ENCODE assay signal across 8 mouse cellular contexts in the genomic region with DNA sequence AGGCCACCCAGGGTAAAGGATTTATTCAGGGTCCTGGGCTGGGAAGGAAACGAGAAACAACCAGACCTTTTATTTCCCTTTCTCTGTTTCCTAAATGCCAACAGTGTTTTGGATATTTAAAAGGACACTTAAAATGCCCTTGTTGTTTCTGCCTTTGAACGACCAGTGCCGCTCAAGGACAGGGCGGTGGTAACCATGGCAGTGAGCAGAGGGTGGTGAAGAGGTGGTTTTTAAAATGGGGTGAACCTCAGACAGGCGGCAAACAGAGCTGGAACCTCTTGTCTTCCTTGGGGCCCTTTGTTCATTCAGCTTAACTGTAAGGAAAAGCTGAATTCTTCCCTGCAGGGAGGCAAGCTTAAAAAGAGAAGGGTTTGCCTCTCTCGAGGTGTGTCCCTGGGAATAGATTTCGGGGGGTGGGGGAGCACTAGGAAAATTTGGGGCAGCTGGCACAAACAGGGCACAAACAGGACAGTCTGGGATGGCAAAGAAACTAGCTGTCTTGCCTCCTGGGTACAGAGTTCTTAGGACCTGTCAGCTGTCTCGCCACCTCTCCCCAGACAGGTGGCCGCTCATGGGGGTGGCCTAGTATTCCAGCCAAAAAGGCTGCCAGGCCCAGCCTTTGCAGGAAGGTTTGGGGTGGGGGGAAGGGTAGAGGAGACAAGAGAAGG. TPM values are rescaled to one million over a fixed set of nuclear protein-coding genes. Genes with fewer than 3 reads are reported as not detected.
DNase-seq lines count a peak whose midpoint lies in the region; ATAC-seq and TF ChIP-seq lines count a peak whose summit lies in the region.

No protein-coding gene starts in this region.

- H3K36me3 ChIP-seq in kidney, embryonic 16.5 days (ENCODE audit: insufficient read depth, low read length): no peaks in the 10 kb centered on the region
- H3K36me3 ChIP-seq in forebrain, embryonic 13.5 days (ENCODE audit: poor library complexity, severe bottlenecking): no peaks in the 10 kb centered on the region
- H3K36me3 ChIP-seq in limb, embryonic 14.5 days (ENCODE audit: control insufficient read depth, insufficient read depth, low read length): no peaks in the 10 kb centered on the region

- H3K9me3 ChIP-seq in kidney, embryonic 16.5 days (ENCODE audit: low read length): no peaks in the 10 kb centered on the region
- no peaks in the 10 kb centered on the region for H3K9me3 ChIP-seq in forebrain, embryonic 13.5 days (replicated peaks)
- H3K9me3 ChIP-seq in limb, embryonic 14.5 days (ENCODE audit: control insufficient read depth, low read length): no peaks in the 10 kb centered on the region

- H3K4me3 ChIP-seq in kidney, embryonic 16.5 days (ENCODE audit: low read length): peak overlapping the region; percentile 51; the same call in 1 of the 2 replicates
- H3K4me3 ChIP-seq in forebrain, embryonic 13.5 days: peak overlapping the region; percentile 42; the same call in 1 of the 2 replicates
- H3K4me3 ChIP-seq in limb, embryonic 14.5 days (replicated peaks; ENCODE audit: low read length): no peak overlapping the region

- no peak for TF ChIP-seq POLR2A in limb, embryonic 14.5 days (IDR thresholded peaks at IDR 0.05; ENCODE audit: borderline replicate concordance, extremely low read depth, insufficient read depth, insufficient read length)

- H3K9ac ChIP-seq in kidney, embryonic 16.5 days (replicated peaks; ENCODE audit: low read length): peak overlapping the region; percentile 68; the same call in 1 of the 2 replicates
- peak overlapping the region; percentile 30; the same call in 1 of the 2 replicates for H3K9ac ChIP-seq in forebrain, embryonic 13.5 days
- no peak overlapping the region for H3K9ac ChIP-seq in limb, embryonic 14.5 days (ENCODE audit: low read depth, low read length, severe bottlenecking)

- DNase-seq in kidney, adult 8-10 months: no peak
- DNase-seq in adrenal gland, adult 2 months: peak; percentile 78
- no peak for DNase-seq in limb, embryonic 14.5 days (ENCODE audit: low spot score)
- peak; percentile 18 for DNase-seq in ovary, postnatal 14 days (ENCODE audit: low spot score)
- no peak for DNase-seq in retina, embryonic 14.5 days (ENCODE audit: low spot score)
- DNase-seq in urinary bladder, postnatal 36 days (ENCODE audit: low spot score in 2 of 2): no peak

- 17% methylated on average over 9 of the region's 9 CpGs for whole genome bisulfite sequencing in kidney, embryonic 16.5 days
- 10% methylated on average over 9 of the region's 9 CpGs for WGBS in forebrain, embryonic 13.5 days
- WGBS in limb, embryonic 14.5 days: 9% methylated on average over 9 of the region's 9 CpGs

- H3K4me2 ChIP-seq in kidney, embryonic 16.5 days (replicated peaks; ENCODE audit: low read depth, low read length): peak overlapping the region; percentile 80; the same call in 1 of the 2 replicates
- peak overlapping the region; percentile 87 for H3K4me2 ChIP-seq in forebrain, embryonic 13.5 days
- H3K4me2 ChIP-seq in limb, embryonic 14.5 days (replicated peaks; ENCODE audit: low read depth, low read length, severe bottlenecking): peak overlapping the region; percentile 90

- H3K27me3 ChIP-seq in kidney, embryonic 16.5 days (ENCODE audit: insufficient read depth, low read length): peaks cover 16% of the 10 kb centered on the region; the same call in 1 of the 2 replicates
- H3K27me3 ChIP-seq in forebrain, embryonic 13.5 days: peaks cover 62% of the 10 kb centered on the region
- H3K27me3 ChIP-seq in limb, embryonic 14.5 days (ENCODE audit: control insufficient read depth, insufficient read depth, low read length): peaks cover 25% of the 10 kb centered on the region

- ATAC-seq in kidney, embryonic 16.5 days (ENCODE audit: low FRiP score, low TSS enrichment): no peak; the same call in 1 of the 2 replicates
- 0 out of 2 replicates have a peak, but pooled peaks have one; percentile 1 for ATAC-seq in forebrain, embryonic 13.5 days
- no peak for ATAC-seq in limb, embryonic 14.5 days (ENCODE audit: low FRiP score, low read depth)

- peaks cover 31% of the 10 kb centered on the region for H3K4me1 ChIP-seq in kidney, embryonic 16.5 days (ENCODE audit: insufficient read depth, low read length)
- H3K4me1 ChIP-seq in forebrain, embryonic 13.5 days: peaks cover 38% of the 10 kb centered on the region
- H3K4me1 ChIP-seq in limb, embryonic 14.5 days (ENCODE audit: control insufficient read depth, insufficient read depth, low read length): peaks cover 28% of the 10 kb centered on the region

- H3K27ac ChIP-seq in kidney, embryonic 16.5 days (ENCODE audit: low read length): peak overlapping the region; percentile 61
- no peak overlapping the region for H3K27ac ChIP-seq in forebrain, embryonic 13.5 days
- no peak overlapping the region for H3K27ac ChIP-seq in limb, embryonic 14.5 days (replicated peaks; ENCODE audit: low read depth, low read length)

RNA-seq across cellular contexts. Expression of a gene that starts 7.5 kb away (rescaled TPM):
- 5.8 and 6.5 TPM in 2 replicates for polyA plus RNA-seq in kidney, embryonic 16.5 days (2015; fragmentation: Nextera tagmentation; extraction: Ambion mirVana)
- total RNA-seq in adrenal gland, adult 2 months (2021): 10 to 100 TPM; 75.8 to 85.6 TPM
- polyA plus RNA-seq in adrenal gland, adult 2 months (2012; rRNA removed): 64.4 and 66.5 TPM in 2 replicates
- 0.97 and 1.0 TPM in 2 replicates for polyA plus RNA-seq in forebrain, embryonic 13.5 days (2015; fragmentation: Nextera tagmentation; extraction: Ambion mirVana)
- polyA plus RNA-seq in limb, embryonic 14.5 days (2012; rRNA removed): 2.0 and 2.1 TPM in 2 replicates
- polyA plus RNA-seq in limb, embryonic 14.5 days (2014; fragmentation: Nextera tagmentation; extraction: Ambion mirVana): 1.8 and 2.1 TPM in 2 replicates

Comparison
In these comparisons a context has a peak if more than half of its experiments do, and no peak if none do; other contexts are left out.
1. DNase-seq: peak in adrenal gland, adult 2 months (single experiment) and ovary, postnatal 14 days (single experiment); none in kidney, adult 8-10 months (0 of 2), limb, embryonic 14.5 days (single experiment), retina, embryonic 14.5 days (single experiment) and urinary bladder, postnatal 36 days (0 of 2).
2. Peak in every context shown above with its lines, with median percentiles within 50 percentile points of each other: H3K4me2 ChIP-seq.